Mouse (Mus musculus): ENCODE data around the gene Exoc2.
A peak's percentile ranks its signal among the peaks of the same experiment; 100 is the strongest.

Exoc2 gene

DNA sequence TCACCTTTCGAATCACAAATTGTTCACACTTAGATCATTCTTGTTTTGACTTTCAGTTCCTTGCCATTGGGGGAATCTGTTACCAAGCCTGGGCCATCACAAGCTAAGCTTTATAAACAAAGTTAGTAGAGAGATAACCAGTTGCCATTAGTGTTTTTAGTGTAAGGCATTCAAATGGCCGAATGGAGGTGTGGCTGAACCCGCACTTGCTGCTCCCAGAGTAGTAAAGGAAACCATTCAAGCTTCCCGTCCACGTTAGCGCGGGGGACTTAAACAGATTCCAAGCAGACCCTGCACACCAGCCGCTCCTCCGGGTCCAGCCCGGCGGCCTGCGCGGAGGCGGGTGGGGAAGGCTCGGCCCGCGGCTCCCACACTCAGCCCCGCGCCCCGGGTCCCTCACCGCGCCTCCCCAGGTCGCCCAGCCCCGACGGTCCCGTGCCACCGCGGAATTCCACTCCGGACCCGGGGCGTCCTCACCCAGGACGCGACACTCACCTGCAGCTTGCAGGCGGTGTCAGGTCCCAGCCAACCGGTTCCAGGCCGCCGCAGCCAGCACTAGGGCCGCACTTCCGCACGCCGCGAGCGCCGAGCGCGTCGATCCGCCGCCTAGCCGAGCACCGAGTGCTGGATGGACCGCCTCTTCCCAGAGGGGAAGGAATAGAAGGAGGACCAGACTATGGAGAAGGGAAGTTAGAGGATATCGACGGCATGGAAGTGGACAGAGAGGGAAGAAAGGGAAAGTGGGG lies at the start of gene Exoc2, which contains the start of gene Gm5447:
Gene Exoc2 (minus strand): TSS at position 593 of the 746 bp plus-strand sequence.
Gene Gm5447 (plus strand): TSS at position 704 of the 746 bp plus-strand sequence.
- DNase-seq (ENCODE audit: low read depth), result peak; percentile 85

- no peak for DNase-seq (ENCODE audit: low read depth)
Measured at GRCm38 (mm10) chr13:31023664-31024063, 49.8 kb upstream of the Exoc2 start.

DNA sequence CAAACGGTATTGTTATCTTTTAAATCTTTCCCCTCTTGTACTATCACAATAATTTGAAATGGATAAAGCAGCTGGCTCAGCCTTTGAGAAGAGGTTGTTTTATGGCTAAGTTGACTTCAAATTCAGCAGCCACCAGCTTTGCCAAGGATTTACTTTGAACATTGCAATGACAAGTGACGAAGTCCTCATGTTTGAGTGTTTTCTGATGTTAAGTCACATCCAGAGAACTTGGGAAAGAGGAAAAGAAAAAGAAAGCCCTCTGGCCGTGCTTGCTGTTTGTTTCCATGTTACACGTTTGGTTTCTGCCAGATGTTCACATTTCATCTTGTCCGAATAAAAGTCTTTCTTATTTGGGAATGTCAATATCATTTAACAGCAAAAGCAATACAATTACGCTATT lies 48.0 kb upstream of the Exoc2 start:
- no peak for DNase-seq (ENCODE audit: low read depth)

GRCm38 (mm10) chr13:31021514-31021913 lies 47.6 kb upstream of the Exoc2 start:
- DNase-seq (ENCODE audit: low read depth), result no peak

DNA sequence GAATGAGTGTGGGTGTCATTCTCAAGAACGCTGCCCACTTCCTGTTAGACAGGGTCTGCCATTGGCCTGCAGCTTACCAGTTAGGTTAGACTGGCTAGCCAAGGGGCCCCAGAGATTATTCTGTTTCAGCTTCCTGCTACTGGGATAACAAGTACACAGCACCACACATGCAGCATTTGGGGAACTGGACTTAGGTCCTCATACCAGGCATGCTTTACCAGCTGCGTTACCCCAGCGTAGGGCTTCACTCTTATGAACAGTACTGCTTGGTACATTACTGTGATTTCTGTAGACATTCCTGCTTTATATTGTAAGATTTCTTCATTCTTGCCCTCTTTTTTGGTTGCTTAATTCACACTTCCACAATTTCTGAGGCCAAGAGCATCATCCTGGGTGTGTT lies 43.7 kb upstream of the Exoc2 start:
- no peak for DNase-seq (ENCODE audit: low read depth)

GRCm38 (mm10) chr13:31004995-31005394 lies 31.1 kb upstream of the Exoc2 start:
- no peak for DNase-seq (ENCODE audit: low read depth)

- DNase-seq (ENCODE audit: low read depth), result no peak
Measured at GRCm38 (mm10) chr13:31004458-31004857, 30.6 kb upstream of the Exoc2 start.

GRCm38 (mm10) chr13:30999799-31000198 lies 25.9 kb upstream of the Exoc2 start:
- DNase-seq (ENCODE audit: low read depth), result no peak

GRCm38 (mm10) chr13:30997526-30998253 lies 23.8 kb upstream of the Exoc2 start:
- no peak for DNase-seq (ENCODE audit: low read depth)

DNA sequence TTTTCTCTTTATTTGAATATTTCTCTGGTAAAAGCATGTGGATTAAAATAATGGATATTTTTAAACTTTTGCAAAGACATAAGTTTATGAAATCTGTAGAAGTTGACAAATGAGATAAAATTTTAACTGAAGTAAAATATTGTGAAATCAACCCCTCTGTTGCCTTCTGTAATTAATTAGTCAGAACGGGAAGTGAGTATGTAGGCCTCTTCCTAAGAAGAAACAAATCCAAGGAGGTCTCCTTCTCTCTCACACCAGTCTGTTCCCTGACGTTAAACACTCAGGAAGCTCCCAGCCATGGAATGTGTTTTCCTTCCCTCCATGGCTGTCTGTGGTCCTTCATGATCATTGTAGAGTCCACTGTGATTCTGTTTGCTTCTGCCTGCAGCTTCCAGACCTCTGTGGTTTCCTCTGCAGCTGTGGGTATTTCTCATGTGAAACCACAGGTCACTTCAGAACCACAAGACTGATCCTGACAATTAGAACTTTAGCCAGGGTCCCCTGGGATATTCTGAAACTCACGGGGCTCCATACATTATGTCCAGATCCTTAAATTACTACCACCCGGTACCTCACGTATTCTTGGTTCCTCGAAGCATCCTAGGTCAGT lies 20.5 kb upstream of the Exoc2 start:
- DNase-seq (ENCODE audit: low read depth), result no peak

- peak; percentile 75 for DNase-seq (ENCODE audit: low read depth)
Measured at GRCm38 (mm10) chr13:30993819-30994218, 19.9 kb upstream of the Exoc2 start.

- no peak for DNase-seq (ENCODE audit: low read depth)
Measured at GRCm38 (mm10) chr13:30990233-30990632, 16.3 kb upstream of the Exoc2 start.

- DNase-seq (ENCODE audit: low read depth), result no peak
Measured at GRCm38 (mm10) chr13:30989710-30990109, 15.8 kb upstream of the Exoc2 start.

- no peak for DNase-seq (ENCODE audit: low read depth)
Measured at GRCm38 (mm10) chr13:30987686-30988085, 13.8 kb upstream of the Exoc2 start.

DNA sequence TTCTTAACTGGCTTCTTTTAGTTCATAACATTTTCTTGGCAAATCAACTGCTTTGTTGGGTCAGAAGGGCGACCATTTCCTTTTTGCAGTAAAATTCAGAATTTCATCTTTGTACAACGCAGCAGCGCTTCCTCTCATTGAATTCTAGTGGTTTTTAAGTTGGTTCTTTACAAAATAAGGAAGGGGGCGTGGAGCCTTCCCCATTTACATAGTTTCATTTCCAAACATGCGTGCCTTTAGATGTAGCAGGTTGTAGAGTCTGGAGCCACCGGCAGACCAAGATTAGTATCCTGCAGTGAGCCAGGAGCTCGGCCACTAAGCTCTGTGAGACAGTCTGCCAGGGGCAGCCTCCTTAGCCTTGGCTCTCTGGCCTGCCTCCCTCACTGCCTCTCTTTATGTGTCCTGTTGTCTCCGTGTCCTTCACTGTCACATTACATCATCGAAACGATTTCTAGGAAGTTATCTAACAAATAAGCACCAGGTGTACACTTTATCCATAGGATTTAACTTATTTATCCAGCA lies 13.1 kb upstream of the Exoc2 start:
- peak; percentile 28 for DNase-seq (ENCODE audit: low read depth)

DNA sequence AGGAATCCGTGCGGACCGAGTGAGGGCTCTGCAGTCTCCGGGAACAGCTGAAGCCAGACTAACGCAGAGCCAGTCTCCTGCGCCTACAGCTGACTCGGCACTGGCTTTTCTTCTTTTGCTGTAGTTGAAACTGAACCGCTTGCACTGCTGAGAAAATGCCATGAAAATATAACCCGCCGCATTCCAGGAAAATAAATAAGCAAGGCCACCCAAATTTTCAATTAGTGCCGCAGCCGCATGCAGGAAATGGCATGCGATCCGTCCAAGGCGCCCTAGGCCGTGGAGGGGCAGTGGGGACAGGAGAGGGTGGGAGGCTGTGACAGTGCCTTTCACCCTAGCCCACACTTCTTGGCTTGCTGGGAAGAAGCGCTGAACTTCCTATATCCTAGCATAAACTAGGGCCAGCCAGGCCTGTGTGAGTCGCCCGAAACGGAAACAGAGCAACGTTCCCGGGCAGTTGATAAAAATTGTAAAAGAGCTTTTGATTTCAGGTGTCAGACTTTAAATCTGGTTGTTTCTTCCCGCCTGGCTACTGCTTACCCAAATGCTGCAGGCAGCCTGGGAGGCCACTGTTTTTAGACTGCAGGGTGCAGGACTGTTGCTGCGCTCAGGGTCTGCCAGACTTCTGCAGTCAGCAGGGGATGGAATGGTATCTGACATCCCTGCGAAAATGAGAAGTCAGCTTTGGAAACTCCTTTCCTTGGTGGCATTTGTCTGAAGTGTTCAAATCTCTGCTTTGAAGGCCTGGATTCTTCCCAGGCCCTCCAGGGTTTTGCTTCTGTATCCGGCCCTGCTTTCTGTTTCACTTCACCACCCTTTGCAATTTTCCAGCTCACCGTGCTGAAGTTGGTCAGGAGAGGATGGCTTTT lies 11.9 kb upstream of the Exoc2 start:
- DNase-seq (ENCODE audit: low read depth), result no peak

- DNase-seq (ENCODE audit: low read depth), result no peak
Measured at GRCm38 (mm10) chr13:30985275-30985597, 11.3 kb upstream of the Exoc2 start.

DNA sequence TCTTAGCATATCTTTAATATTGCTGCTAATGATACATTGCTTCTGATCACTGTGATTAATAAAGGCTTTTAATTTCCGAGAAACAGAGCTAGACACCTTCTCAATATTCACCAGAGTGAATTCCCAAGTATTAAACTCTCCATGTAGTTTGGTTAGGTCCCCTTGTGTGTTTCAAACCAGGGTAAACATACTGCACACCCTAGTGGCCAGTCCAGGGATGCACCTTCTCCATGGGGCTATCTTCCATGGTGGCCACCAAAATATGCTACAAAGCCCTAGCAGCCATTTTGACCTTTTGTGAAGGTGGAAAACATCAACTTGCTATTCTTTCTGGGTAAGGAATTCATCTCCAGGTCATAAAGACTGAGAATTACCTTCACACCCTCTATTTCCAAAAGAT lies 7.8 kb upstream of the Exoc2 start:
- peak; percentile 75 for DNase-seq (ENCODE audit: low read depth)

DNA sequence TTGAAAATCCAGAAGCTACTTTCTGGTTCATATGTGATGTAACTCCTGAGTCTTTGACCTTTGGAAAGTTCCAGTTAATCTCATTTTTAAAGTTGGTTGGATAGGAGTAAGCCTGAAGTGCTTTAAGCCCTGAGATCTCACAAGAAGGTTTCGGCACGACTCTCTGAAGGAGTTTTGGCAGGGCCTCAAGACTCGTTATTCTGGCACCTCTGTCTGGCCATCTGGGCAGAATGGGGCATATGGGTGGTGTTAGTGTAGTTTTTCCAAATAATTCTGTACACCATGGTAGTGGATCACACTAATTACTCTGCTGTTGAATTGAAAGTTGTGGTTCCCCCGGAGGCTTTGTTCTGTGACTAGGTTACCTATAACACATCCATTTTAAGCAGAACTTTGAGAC lies 4.3 kb upstream of the Exoc2 start:
- DNase-seq (ENCODE audit: low read depth), result no peak

- no peak for DNase-seq (ENCODE audit: low read depth)
Measured at GRCm38 (mm10) chr13:30976536-30977084, 2.7 kb upstream of the Exoc2 start.

GRCm38 (mm10) chr13:30974247-30974630 lies 346 bp upstream of the Exoc2 start:
- DNase-seq (ENCODE audit: low read depth), result peak; percentile 19

DNA sequence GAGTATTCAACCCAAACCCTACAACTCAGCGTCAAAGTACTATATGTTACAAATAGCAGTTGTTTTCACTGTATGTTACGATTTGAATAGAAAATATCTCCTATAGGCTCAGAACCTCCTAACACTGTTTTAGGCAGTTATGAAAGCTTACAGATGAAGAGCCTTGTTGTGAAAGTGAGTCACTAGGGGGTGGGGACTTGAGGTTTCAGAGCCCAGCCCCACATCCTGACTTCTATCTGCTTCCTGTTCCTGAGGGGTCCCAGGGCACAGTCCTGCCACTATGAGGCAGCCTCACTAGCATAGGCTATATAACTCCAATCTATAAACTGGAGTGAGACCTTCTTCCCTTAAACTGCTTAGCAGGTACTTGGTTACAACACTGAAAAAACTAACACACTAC lies 1.8 kb downstream of the Exoc2 start:
- DNase-seq (ENCODE audit: low read depth), result peak; percentile 84

All from naive thymus-derived CD4-positive, alpha-beta T cell, adult 2 months (primary cell).